Mouse (Mus musculus) forelimb bud, embryonic 11.5 days (tissue): ENCODE measurements at regions not wholly inside any gene's neighbourhood (a gene's known extent, or its start where the extent isn't known, plus 50 kb on each side); places are given as distances from the start of the nearest gene placed in this dataset.

Source experiments
- DNase-seq: peaks from one replicate; pipeline ENCODE4 v3.0.0-alpha.2; 2012; ENCODE audit warnings: low read depth, low spot score

- DNase-seq, result no peak
Observed at GRCm38 (mm10) chr8:115626396-115627136, 81.0 kb downstream of the Maf start.

- no peak for DNase-seq
Observed at GRCm38 (mm10) chr8:115625072-115625471, 82.5 kb downstream of the Maf start.

GRCm38 (mm10) chr8:115618049-115618760, 89.4 kb downstream of the Maf start:
- no peak for DNase-seq

GRCm38 (mm10) chr8:115616871-115617605, 90.6 kb downstream of the Maf start:
- DNase-seq, result no peak

GRCm38 (mm10) chr8:115613946-115614584, 93.5 kb downstream of the Maf start:
- no peak for DNase-seq

- no peak for DNase-seq
Observed at GRCm38 (mm10) chr8:115612119-115612518, 95.5 kb downstream of the Maf start.

- no peak for DNase-seq
Observed at GRCm38 (mm10) chr8:115599771-115600170, 107.8 kb downstream of the Maf start.

- no peak for DNase-seq
Observed at GRCm38 (mm10) chr8:115597226-115597953, 110.2 kb downstream of the Maf start.

GRCm38 (mm10) chr8:115589721-115590120, 117.9 kb downstream of the Maf start:
- DNase-seq, result no peak

- DNase-seq, result no peak
Observed at GRCm38 (mm10) chr8:115589076-115589475, 118.5 kb downstream of the Maf start.

- DNase-seq, result no peak
Observed at GRCm38 (mm10) chr8:115584311-115584907, 123.2 kb downstream of the Maf start.

- DNase-seq, result no peak
Observed at GRCm38 (mm10) chr8:115583221-115583620, 124.4 kb downstream of the Maf start.

GRCm38 (mm10) chr8:115581940-115582517, 125.6 kb downstream of the Maf start:
- no peak for DNase-seq

- DNase-seq, result no peak
Observed at GRCm38 (mm10) chr8:115568394-115568793, 139.2 kb downstream of the Maf start.

- DNase-seq, result no peak
Observed at GRCm38 (mm10) chr8:115565768-115566167, 141.8 kb downstream of the Maf start.

- DNase-seq, result no peak
Observed at GRCm38 (mm10) chr8:115562362-115562761, 145.2 kb downstream of the Maf start.

- DNase-seq, result no peak
Observed at GRCm38 (mm10) chr8:115560985-115561916, 146.3 kb downstream of the Maf start.

GRCm38 (mm10) chr8:115555452-115555851, 152.1 kb downstream of the Maf start:
- no peak for DNase-seq

GRCm38 (mm10) chr8:115554185-115554584, 153.4 kb downstream of the Maf start:
- no peak for DNase-seq
